Mouse (Mus musculus): Measurements from ENCODE around the gene Mapk10.

GRCm38 (mm10) chr5:103085844-103086243 lies 125.3 kb downstream of the Mapk10 start:
- TF ChIP-seq EP300 (IDR thresholded peaks at IDR 0.05; ENCODE audit: insufficient read depth, low read depth, low read length) (no peak), POLR2A (IDR thresholded peaks at IDR 0.05; ENCODE audit: insufficient read depth, low read length) (no peak)
